Mouse (Mus musculus) left cerebral cortex, adult 8-10 months (tissue): ENCODE results near the gene Galr3. TPM values are rescaled to one million over a fixed set of nuclear protein-coding genes. Genes with fewer than 3 reads are reported as not detected.
A peak's percentile ranks its signal among the peaks of the same experiment; 100 is the strongest.

Experiments used
- DNase-seq, 2 experiments: peaks; one replicate each; pipeline ENCODE4 v3.0.0; 2022; ENCODE audit warnings: low spot score in 2 of 2
- total RNA-seq, 4 experiments: library from RNA; stranded (reverse); gene quantifications; 2 replicates each; pipeline ENCODE4 v1.2.4; 2022

The Galr3 gene
- total RNA-seq, 4 experiments from 2014 or later: 0.30 to 0.72 (median 0.37) TPM; not detected in 1

GRCm38 (mm10) chr15:79051461-79052360 is 10.0 kb downstream of the Galr3 start:
- DNase-seq: no peak

DNA sequence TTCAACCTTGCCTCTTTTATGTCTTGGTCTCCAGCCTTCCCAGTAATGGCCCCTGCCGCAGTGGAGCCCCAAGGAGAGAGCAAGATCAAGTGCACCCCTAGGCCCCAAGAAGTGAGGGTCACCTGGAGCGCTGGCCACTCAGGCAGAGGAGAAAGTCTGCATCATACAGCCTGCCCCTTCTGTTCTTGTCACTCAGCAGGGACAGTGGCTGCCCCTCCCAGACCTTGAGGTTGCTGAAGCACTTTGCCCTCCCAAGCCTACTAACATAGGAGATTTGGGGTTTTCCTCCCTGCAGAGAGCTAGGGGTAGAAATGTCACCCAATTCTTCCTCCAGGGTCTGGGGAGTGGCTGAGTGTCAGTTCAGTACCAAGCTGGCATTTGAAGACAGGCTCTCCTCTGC is 10.7 kb downstream of the Galr3 start:
- DNase-seq: no peak

- DNase-seq: no peak
These were observed 14.9 kb downstream of the Galr3 start for GRCm38 (mm10) chr15:79056601-79057000.

- no peak for DNase-seq
These were observed 16.2 kb downstream of the Galr3 start for GRCm38 (mm10) chr15:79057850-79058249.

GRCm38 (mm10) chr15:79060887-79061565 is 19.3 kb downstream of the Galr3 start:
- no peak for DNase-seq

GRCm38 (mm10) chr15:79062376-79063159 is 20.9 kb downstream of the Galr3 start, which contains the start of gene Ankrd54:
Gene Ankrd54 (minus strand): TSS chr15:79062893.
- peak; percentile 87 to 100 for DNase-seq

DNA sequence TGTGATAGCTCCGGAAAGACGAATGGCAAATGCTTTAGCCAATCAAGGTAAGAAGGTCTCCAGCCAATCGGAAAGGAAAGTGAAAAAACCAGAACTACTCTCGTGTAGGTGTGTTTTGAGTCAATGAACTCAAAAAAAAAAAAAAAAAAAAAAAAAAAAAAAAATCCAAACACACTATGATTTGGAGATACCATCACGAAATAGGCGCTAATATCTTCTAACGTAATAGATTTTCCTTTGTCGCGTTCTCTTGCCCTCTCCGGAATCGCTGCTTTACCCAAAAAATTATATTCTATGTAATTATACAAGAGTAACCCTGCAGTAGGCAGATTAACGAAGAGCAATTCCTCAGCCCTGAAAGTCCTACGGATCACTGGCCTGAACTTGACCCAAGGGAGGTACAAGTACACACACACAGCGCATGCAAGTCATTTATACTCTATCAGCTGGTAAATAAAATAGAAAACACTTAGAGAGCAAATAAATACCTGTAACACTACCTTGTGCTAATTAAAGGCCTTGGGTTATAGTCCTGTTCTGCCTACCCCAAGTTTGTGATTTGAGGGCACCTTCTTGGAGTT is 21.6 kb downstream of the Galr3 start:
- no peak for DNase-seq

GRCm38 (mm10) chr15:79065086-79065770 is 23.5 kb downstream of the Galr3 start:
- DNase-seq: no peak

GRCm38 (mm10) chr15:79066276-79066675 is 24.6 kb downstream of the Galr3 start:
- DNase-seq: no peak

- DNase-seq: no peak
These were observed 25.9 kb downstream of the Galr3 start for GRCm38 (mm10) chr15:79067631-79068030.

DNA sequence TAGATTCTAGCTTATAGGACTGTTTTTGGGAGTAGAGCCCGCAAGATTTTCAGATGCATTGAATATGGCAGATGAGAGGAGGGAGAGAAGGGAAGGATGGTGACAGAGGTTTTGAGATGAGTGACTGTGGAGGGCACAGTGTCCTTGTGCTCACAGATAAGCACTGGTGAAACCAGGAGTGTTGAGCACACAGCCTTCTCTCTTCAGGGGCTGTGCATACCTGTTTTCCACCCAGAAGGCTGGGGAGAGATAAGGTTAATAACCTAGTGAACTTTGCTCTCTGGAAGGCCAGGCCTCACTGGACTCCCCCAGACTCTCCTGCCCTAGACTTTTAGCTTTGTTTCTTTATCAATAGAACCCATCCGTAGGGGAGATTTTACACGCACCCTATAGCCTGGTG is 26.7 kb downstream of the Galr3 start:
- DNase-seq: no peak

DNA sequence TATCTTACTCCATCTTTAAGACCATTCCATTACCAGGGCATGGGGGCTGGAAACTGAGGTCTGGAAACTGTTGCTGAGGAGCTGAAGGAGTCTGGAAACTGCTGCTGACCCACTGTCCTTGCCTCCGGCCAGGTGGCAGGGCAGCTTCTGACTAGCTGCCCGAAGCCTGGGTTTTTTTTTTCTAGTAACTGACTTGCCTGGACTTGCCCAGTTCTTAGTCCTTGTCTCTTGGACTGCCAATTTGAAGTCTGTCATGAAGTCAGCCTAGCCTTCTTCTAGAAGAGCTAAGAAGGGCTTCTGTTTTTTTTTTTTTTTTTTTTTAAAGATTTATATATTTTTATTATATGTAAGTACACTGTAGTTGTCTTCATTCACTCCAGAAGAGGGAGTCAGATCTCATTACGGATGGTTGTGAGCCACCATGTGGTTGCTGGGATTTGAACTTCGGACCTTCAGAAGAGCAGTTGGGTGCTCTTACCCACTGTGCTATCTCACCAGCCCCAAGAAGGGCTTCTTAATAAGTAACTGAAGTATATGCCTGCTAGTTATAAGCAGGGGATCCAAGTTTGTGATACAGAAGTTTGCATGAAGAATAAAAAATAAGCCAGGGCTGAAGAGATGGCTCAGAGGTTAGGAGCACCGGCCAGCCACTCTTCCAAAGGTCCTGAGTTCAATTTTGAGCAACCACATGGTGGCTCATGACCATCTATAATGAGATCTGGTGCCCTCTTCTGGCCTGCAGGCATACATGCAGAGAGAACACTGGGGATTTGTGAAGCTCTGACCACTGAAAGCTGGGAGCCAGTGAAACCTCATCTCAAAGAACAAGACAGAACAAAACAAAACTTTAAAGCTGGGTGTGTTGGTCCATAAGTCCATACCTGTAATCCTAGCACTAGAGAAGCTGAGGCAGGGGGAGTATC is 29.7 kb downstream of the Galr3 start:
- no peak for DNase-seq

- no peak for DNase-seq
These were observed 32.1 kb downstream of the Galr3 start for GRCm38 (mm10) chr15:79073752-79074151.

DNA sequence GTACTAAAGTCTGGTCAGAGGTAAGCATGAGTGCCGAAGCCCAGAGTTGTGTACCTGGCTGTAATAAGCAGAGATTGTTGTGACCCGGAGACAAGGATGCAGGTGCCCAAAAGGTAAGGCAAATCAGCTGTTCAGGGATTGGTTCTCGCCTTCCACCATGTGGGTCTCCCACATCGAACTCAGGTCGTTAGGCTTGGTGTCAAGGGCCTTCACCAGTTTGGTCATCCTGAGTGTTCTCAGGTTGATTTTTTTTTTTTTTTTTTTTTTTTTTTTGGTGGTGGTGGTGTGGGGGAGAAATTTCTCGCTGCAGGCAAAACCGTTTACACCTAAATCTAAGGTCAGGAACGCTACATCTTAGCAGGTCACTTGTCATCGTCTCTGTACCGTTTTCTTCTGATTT is 32.8 kb downstream of the Galr3 start:
- DNase-seq: no peak

DNA sequence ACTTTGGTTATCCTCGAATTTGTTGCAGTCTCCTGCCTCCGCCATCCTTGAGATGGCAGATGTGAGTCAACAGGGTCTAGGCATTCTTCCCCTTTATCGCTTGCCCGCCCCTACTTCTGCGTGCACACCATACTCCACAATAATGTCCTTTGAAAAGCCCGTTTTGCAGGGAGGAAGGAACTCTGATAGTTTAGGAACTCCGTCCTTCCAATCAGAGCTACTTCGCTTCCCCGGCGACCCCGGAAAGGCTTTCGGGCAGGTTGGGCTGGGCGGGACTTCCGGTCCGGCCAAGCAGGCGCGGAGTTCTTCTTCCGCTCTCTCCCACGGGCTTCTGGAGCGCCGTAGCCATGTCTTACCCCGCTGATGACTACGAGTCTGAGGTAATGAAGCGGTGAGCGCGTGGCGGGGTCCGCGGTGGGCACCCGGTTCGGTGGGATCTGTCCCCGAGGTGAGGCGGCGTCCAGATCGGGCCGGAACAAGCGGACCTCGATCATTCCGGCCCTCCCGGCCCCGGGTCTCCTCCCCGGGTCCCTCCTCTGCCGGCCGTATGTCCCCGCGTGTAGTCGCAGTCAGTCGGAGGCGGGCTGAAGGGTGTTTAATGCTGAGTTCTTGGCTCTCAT is 33.3 kb downstream of the Galr3 start, which contains the start of gene Eif3l:
Eif3l (plus strand) TSS at position 267 of the 620 bp plus-strand sequence.
- peak; percentile 66 to 83 for DNase-seq

DNA sequence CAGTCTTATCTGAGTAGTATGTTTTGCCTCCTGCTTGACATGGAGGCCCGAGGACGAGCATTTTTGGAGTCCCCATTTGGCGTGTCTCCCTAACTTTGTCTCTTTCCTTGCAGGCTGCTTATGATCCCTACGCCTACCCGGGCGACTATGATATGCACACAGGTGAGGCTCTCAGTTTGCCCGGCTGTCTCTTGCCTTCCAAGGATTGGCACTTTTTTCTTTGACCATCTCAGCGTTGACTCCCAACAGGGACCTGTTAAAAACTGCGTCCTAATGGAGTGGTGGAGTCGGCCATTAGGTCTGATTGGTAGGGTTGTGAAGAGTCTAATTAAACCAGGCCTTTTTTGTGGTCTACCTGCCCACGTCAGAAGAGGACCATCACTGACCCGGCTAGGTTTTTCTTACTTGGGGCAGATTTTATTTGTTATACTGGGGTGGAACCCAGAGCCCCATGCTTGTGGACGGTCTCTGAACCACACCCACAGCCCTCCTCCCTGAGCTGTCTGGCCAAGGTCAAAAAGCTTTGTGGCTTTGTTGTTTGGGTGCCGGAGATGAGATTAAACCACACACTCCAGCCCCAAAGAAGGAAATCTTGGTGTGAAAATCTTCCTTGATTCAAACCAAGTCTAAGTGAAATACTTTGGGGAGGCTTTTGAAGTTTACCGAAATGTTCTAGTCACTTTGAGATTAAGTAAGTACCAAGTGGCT is 34.1 kb downstream of the Galr3 start:
- no peak for DNase-seq

- DNase-seq: no peak
These were observed 37.9 kb downstream of the Galr3 start for GRCm38 (mm10) chr15:79079567-79079966.

DNA sequence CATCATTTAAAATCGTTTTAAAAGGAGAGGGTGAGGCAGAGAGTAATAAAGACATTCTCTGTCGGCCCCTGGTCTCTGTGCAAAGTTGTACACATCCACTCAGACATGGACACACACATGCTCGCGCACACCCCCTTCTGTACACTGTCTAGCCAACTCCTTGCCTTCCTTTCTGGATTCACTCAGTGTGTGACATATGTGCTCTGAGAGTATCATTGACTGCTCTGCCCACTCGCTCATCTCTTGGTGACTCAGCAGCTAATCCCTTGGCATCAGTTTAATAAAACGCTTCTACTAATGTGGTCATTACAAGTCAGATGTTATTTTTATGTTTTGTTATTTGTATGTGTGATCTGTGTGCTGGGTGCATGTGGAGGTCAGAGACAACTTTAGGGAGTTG is 50.6 kb downstream of the Galr3 start:
- no peak for DNase-seq
